Mouse (Mus musculus): ENCODE results near the gene Uevld. TPM values are rescaled to one million over a fixed set of nuclear protein-coding genes. Genes with fewer than 3 reads are reported as not detected.
"Not testable (repeated sequence)": the region's sequence is repeated elsewhere in the genome, so short reads cannot be mapped to it uniquely, and the experiment has no call there.

The Uevld gene
- polyA plus RNA-seq, 1 experiment, result 11.7 TPM

DNA sequence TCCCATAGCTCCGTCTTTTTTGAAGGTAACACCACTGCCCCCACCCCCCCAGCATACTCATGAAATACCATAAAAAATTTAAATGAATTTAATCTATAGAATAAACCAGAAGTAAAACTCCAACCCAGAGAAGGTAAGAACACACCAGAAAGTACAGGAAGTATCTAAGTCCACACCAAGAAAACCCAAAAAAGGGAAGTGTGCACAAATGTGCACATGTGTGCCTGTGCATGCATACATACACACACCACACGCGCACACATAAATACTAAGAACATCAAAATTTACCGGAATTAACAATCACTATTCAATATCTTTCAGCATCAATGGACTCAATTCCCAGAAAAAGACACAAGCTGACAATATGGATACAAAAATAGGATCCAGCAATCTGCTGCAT is 11.6 kb upstream of the Uevld start:
- no peak for DNase-seq (ENCODE audit: low spot score)

DNA sequence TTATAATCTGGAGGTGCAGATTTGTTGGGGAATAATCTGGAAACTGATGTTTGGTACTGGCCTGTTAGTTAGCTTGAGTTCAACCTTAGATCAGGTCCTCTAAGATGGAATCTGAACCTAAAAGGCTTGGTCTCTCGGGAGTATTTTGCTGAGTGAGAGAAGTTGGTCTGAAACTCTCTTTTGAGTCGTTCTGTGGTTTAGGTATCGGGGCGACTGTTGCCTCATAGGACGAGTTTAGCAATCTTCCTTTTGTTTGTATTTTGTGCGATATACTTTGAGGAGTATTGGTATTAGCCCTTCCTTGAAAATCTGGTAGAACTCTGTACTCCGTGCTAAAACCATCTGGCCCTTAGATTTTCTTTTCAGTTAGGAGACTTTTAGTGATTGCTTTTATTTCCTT is 5.7 kb upstream of the Uevld start:
- no peak for DNase-seq (ENCODE audit: low spot score)

DNA sequence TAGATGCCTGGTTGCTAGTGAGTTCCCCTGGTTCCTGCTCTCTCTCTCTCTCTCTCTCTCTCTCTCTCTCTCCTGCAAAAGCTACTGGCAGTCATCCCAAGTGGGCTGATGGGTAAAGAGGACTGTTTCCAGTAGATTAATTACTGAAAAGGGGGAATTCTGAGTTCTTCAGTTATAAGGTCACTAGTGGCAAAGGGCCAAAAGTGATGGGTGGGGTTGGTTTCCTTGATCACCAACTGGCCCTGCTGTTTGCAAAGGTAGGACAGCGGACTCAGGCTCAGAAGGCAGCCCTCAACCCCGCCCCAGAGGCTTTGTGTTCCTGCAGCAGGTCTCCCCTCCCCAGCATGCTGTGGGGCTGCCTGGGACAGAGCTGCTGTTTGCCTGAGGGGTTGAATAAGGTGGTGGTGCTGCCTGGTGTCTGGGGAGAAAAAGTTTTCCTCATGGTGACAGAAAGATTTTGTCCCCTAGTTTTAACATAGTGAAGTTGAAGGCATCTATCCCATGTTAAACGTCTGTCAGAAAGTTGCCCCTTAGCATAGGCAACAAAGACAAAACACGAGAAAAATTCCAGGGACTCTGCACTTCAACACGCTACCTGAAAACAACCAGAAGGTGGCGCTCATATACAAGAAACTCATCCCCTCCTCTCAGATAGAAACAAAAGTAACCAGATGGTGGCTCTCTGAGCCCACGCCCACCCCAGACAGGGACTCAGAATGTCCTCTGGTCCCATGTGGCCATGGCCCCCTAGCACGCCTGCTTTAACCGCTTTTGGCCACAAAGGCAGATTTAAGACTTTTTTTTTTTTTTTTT is 4.7 kb upstream of the Uevld start:
- no peak for DNase-seq (ENCODE audit: low spot score)

DNA sequence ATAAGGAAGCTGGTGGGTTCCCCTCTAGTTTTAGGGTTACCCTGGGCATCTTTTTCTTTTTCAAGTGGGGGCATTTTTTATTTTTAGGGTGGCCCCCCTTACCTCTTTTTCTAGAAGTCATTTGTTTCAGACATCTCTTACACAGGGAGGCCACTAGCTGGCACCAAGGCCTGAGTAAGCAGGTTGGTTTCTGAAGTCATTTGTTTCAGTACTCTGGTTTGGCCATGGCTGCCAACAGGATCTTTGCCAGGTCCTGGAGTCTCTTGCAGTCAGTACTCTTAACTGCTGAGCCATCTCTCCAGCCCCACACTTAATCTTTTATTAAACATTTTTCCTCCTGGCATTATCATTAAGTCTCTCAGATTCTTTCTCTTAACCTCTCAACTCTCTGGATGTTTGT is 3.8 kb upstream of the Uevld start:
- no peak for DNase-seq (ENCODE audit: low spot score)

DNA sequence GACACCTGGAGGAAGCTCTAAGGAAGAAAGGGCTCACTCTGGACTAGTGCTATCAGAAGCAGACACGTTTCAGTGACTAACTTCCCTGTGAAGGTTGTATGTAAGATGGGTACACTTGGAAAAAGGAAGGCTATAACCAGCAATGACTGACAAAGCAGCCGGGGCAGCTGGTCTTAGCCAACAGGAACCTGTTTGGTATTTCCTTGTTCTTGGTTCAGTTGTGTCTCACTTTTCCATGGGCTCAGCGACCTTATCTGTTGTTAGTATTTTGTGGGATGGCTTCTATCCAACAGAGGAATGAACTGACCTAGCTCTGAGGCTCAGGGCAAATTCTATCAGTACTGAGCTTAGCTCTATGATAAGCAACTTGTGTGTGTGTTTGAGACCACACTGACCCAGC is 2.7 kb upstream of the Uevld start:
- no peak for DNase-seq (ENCODE audit: low spot score)

DNA sequence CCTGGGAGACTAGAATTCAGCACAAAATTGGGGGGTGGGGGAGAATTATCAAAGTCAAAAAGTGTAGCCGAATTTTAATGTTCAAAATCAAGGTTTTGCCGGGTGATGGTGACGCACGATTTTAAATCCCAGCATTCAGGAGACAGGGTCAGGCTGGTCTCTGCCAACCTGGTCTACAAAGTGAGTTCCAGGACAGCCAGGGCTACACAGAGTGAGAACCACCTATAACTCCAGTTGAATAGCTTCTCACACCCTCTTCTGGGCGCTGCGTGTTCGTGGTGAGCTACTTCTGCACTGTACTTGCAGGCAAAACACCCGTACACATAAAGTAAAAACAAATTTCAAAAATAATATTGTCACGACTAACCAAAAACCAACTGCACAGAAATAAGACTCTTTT is 526 bp upstream of the Uevld start:
- DNase-seq (ENCODE audit: low spot score), result no peak

DNA sequence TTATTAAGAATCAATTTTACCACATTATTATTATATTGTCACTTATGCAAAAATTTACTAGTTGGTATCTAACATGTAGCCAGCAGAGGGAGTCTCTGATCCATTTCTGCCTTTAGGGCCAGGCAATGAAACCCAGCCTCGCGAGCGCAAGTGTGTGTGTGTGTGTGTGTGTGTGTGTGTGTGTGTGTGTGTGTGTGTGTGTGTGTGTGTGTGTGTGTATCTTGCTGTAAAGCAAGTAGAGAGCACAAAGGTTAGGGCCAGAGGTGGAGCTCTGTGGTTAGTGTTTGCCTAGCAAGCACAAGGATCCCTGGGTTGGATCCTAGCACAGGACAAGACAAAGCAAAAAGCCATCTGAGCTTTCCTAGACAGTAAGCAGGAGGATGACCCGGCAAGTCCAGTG is 22.5 kb downstream of the Uevld start:
- no peak for DNase-seq (ENCODE audit: low spot score)

DNA sequence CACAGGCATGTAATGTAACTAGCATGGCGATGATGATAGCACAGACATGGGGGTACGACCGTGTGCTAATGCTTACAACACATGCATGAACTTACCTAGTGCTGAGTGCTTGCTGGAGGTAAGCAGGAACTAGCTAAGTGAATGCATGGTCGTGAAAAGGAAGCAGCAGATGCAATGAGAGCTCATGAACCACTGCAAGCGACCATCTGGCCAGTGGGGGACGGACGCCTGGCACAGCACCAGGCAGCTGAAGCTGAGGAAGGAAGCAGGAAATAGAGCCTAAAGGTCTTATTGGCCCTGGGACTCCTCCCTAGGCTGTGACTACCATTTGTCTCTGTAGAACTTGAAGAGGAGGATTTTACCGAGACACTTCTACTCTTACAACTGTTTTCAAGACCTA is 23.5 kb downstream of the Uevld start:
- no peak for DNase-seq (ENCODE audit: low spot score)

DNA sequence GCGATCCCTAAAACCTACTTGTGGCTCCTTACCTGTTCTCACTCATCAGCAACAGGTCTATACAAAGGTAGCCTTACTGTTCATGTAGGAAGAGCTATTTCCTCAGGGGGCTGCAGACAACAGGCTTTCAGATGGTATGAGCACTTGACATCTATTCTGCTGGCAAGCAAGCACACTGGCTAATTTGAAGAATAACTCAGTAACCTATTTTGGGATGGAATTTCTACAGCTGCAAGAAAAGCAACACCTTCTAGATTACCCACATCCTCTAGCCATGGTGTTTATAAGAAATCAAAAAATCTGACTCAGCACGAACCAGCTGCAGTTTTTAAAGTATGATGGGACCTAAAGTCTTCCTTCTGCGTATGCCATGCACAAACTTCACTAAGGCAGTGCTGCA is 27.0 kb downstream of the Uevld start:
- no peak for DNase-seq (ENCODE audit: low spot score)

DNA sequence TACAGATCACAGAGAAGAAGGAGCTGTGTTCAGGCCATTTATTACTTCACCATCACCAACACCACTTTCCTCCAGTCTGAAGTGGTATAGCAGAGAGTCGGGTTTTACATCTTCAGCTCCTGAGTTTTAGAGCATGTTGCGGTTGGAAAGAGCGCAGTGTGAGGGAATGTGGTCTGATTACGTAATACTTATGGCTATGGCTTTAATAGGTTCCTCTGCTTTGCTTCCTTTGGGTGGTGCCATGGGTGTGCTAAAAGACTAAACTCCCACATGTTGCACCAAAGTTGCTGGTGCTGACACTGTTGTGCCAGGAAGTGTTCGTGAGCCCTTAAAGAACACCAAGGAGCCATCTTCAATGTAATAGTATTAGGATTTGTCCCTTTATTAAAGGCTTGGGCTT is 30.0 kb downstream of the Uevld start:
- DNase-seq (ENCODE audit: low spot score), result no peak

DNA sequence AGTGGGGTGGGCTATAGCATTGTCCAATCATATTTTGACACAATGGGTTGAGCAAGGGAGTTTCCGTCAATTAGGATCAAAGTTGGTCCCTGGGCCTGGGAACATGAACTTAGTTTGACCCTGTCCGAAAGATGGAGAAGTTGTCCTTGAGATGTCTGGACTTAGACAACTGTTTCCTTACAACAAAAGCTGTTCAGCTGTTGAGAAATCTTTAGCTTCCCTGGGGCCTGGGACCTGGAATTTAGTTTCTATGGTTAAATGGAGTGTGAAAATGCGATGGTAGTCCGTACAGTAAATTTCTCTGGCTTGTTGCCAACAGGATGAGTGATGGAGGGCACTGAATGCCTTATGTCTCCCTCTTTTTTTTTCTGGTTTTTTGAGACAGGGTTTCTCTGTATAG is 36.3 kb downstream of the Uevld start:
- DNase-seq (ENCODE audit: low spot score), result no peak

DNA sequence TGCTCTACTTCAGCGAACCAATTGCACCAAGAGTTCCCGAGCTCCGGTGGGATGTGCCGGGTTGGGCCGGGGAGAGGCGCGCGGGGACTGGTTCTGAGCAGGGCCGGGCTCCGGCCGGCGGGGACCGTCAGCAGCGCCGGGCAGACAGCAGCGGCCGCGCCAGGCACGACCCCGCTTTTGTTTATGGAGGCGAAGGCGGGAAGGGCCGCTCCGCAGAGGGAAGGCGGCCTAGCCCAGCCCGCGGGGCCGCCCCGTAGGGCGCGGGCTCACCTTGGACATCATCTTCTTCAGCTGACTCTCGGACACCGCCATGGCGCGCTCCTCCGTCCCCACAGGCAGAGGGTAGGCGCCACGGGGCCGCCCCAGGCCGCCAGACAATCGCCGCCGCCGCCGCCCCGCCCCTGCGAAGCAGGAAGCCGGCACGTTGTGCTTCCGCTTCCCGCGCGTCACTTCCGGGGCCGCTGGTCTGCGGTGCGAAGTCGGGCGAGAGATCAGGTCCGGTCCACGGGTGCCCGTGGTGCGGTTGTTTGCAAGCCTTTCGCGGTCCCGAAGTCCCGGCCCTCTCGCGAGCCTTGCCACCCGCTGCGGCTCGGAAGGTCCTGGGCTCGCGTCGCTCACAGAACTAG is 38.7 kb downstream of the Uevld start, which contains the start of gene Tsg101:
TSS of gene Tsg101 (minus strand) at position 419 of the 626 bp plus-strand sequence.
- DNase-seq (ENCODE audit: low spot score), result peak; percentile 94

DNA sequence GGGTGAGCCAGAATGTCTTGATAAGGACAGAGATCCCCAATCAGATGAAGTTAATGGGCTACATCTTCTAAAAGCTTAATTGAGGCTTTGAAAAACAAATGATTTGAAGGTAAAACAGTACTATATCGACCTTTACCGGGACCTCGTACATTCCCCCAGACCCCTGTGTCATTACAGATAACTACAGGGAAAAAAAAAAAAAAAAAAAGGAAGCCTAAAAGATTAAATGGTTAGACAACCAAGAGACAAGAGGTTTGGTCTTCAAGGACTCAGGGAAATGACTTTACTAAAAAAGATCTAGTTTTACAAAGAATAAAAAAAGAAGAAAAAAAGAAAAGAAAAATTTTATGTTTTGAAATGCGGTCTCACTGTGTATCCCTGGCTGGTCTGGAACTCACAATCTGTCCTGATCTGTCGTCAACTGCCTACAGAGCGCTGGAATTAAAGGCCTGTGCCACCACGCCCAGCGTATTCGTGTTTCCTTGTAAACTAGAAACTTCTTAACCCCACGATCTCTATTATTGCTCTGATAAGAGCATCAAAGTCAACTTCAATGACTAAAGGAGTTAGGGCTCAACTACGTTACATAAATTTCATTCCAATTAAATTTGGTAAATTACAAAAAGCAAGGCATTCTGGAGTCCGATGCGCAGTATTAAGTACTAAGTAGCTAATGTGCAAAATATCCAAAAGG is 39.5 kb downstream of the Uevld start:
- DNase-seq (ENCODE audit: low spot score), result no peak

DNA sequence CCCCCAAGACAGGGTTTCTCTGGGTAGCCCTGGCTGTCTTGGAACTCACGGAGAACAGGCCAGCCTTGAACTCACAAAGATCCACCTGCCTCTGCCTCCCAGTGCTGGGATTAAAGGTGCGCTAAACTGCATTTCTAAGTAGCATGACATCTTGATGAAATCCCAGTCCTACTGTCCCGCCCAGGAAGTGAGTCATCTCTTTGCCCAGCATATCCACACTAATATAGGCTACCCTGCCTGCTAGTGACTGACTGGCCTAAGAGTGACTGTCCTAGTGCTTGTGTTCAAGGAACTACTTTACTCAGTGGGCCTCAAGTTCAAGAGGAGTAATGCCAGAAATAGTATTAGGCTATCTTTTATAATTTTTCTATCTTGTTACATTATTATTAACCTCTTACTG is 42.0 kb downstream of the Uevld start:
- DNase-seq (ENCODE audit: low spot score), result no peak

DNA sequence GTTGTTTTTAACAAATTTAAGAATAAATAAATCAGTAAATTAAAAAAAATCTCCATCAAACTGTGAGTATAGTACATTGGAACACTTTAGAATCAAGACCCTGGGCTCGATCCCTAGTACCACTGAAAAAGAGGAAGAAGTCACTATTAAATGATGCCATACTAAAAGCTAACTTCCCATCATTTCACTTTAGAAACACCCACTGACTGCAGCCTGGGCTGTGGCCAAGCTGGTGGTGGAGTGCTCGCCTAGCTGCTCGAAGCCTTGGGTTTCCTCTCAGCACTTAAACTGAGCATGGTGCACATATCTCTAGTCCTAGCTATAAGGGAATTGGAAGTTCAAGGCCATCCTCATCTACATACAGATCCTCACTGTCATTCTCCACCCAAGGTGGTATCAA is 47.1 kb downstream of the Uevld start:
- no peak for DNase-seq (ENCODE audit: low spot score)

DNA sequence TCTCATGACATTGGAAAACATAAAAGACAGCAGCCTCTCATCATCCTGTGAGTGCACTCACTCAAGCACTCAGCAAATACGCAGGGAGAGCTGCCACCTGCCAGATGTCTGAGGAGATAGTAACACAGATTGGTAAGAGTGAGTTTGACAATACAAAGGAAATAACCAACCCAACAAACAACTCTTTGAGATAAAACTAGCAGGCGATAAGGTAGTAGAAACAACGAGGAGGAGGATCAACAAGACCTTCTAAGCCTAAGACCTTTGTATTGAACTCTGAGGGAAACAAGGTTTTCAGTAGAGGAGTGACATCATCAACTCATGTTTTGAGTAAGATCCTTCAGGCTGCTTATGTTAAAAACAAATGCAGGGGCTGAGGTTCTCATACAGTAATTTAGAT is 59.0 kb downstream of the Uevld start:
- DNase-seq (ENCODE audit: low spot score), result no peak

DNA sequence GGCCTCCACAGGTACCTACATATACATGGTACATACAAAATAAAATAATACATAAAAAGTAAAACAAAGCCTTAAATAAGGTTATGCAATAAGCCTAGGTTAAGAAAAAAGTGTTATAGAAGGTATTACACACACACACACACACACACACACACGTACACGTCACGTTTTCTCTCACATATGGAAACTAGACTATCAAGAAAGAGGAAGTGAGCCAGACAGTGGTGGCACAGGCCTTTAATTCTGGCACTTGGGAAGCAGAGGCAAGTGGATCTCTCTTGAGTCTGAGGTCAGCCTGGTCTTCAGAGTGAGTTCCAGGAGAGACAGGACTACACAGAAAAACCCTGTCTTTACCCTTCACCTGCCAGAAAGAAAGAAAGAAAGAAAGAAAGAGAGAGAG is 62.8 kb downstream of the Uevld start:
- DNase-seq (ENCODE audit: low spot score), result no peak

DNA sequence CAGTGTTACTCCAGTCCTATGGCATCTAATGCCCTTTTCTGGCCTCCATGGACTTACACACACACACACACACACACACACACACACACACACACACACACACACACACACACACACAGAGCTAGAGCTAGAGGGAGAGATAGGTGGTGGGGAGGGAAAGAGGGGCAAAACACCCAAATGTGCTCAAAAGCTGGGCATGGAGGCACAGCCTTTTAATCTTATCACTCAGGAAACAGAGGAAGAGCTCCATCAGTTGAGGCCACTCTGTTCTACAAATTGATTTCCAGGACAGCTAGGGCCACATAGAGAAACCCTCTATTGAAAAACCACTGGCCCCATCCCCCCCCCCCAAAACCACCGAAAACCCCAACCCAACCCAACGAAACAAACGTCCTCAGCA is 75.0 kb downstream of the Uevld start:
- no peak for DNase-seq (ENCODE audit: low spot score)

DNA sequence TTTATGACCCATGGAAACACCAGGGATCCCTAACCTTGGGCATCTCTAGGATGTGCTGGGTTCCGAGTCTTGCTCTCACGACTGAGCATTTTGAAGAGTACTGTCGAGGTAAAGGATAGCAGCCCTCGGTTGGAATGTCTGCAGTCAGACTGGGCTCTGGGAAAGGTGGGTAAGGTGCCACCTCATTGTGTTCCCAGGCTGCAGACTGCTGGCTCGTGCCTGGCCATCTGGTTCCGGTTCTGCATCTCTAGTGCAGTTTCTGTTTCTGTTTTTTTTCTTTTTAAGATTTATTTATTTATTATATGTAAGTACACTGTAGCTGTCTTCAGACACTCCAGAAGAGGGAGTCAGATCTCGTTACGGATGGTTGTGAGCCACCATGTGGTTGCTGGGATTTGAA is 76.4 kb downstream of the Uevld start:
- DNase-seq (ENCODE audit: low spot score), result not testable (repeated sequence)

DNA sequence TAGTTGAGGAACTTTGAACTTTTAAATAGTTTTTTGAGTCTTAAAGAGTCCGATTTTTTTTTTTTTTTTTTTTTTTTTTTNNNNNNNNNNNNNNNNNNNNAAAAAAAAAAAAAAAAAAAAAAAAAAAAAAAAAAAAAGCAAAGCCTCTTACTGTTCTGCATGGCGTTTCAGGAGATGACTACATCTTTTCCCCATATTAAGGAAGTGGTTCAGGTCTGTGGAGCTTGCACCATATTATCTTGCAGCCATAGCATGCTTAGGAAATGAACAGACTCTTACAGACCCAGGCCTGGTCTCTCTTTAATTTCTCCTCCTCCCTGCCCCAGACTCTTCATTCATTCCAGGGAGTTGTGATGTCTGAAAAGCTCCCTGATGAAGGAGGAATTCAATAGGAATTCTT is 77.3 kb downstream of the Uevld start:
- no peak for DNase-seq (ENCODE audit: low spot score)

DNA sequence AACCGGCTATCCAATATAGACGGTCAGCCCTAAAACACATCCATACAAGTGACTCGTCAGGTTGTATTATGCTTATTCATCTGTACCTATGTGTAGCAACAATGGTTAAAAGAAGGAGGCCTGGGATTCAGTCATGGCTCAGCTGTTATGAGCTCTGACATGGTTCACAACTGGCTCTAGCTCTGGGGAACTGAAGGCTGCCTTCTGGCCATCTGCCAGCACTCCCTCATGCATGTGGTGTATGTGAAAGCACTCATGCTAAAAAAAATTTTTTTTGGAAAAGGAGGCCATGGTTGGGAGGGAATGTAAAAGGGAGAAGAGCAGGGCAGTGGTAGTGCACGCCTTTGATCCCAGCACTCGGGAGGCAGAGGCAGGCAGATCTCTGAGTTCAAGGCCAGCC is 78.5 kb downstream of the Uevld start:
- no peak for DNase-seq (ENCODE audit: low spot score)

DNA sequence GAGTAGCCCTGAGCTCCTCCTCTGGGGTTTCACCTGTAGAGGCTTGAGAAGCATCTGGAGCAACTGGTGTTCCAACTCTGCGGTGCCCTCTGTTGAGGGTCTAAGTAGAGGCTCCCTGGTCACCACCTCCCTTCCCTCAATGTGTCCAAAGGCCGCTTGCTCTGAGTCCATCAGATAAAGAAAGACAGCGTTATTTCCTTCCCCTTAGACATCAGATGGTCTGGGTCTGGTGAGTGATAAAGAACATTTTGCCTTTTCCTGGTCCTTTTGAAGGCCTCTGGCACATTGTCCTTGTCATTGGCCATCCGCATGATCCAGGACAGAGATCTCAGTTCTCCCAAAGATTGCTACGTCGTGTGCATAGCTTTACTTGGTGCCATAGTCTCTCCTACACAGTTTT is 81.1 kb downstream of the Uevld start:
- DNase-seq (ENCODE audit: low spot score), result no peak

DNA sequence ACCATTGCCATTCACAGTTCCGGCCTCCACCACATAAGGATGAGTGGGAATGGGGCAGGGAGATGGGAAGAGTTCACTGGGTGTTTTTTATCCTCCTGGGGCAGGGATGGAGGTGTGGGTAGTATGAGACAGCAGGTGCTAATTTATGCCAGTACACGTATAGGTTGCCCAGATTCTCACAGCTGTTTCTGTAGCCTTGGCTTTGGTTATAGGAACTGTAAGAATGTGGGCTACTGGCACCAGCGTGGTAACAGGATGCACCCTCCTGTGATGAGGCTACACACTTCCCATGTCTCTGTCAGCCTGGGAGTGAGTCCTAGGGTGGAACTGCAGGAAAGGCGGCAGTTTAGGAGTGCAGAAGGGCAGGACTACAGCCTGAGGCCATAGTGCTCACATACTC is 81.5 kb downstream of the Uevld start:
- no peak for DNase-seq (ENCODE audit: low spot score)

Measured in urinary bladder, adult 2 months (tissue).